Mouse (Mus musculus) liver, embryonic 11.5 days (tissue): ENCODE measurements at regions not wholly inside any gene's neighbourhood (a gene's known extent, or its start where the extent isn't known, plus 50 kb on each side); places are given as distances from the start of the nearest gene placed in this dataset.

Experiments
- ATAC-seq: fragments of 200-750 bp; cut with Nextera tagmentation; replicated peaks from 2 replicates; pipeline ENCODE4 v1.8.0; 2017; ENCODE audit warnings: moderate number of reproducible peaks, mild to moderate bottlenecking, moderate TSS enrichment, moderate library complexity; ENCODE audit not compliant: low FRiP score
- DNase-seq: peaks from one replicate; pipeline ENCODE4 v3.0.0-alpha.2; 2017; ENCODE audit warnings: low spot score
- H3K27ac ChIP-seq: fragments of 300-500 bp; sonication (generic); 2 replicates; pipeline ENCODE4 v1.5.1; 2014; ENCODE audit warnings: mild to moderate bottlenecking, low read depth, low read length, control low read depth
- H3K27me3 ChIP-seq: fragments of 300-500 bp; sonication (generic); replicated peaks from 2 replicates; pipeline ENCODE4 v1.6.1; 2014; ENCODE audit warnings: low read length, mixed read lengths; ENCODE audit not compliant: control insufficient read depth, insufficient read depth
- H3K36me3 ChIP-seq: fragments of 300-500 bp; sonication (generic); 2 replicates; pipeline ENCODE4 v1.6.1; 2014; ENCODE audit warnings: mild to moderate bottlenecking, low read length, moderate library complexity, mixed read lengths; ENCODE audit not compliant: control insufficient read depth, insufficient read depth
- H3K4me1 ChIP-seq: fragments of 300-500 bp; sonication (generic); replicated peaks from 2 replicates; pipeline ENCODE4 v1.6.1; 2014; ENCODE audit warnings: low read length, mixed read lengths; ENCODE audit not compliant: control insufficient read depth, insufficient read depth
- H3K4me2 ChIP-seq: fragments of 300-500 bp; sonication (generic); 2 replicates; pipeline ENCODE4 v1.6.1; 2014; ENCODE audit warnings: mild to moderate bottlenecking, control low read depth, moderate library complexity
- H3K4me3 ChIP-seq: fragments of 300-500 bp; sonication (generic); 2 replicates; pipeline ENCODE4 v1.5.1; 2014; ENCODE audit warnings: low read depth, low read length, control low read depth
- H3K9ac ChIP-seq: fragments of 300-500 bp; sonication (generic); 2 replicates; pipeline ENCODE4 v1.6.1; 2014; ENCODE audit warnings: low read depth, low read length, control low read depth
- H3K9me3 ChIP-seq: fragments of 300-500 bp; sonication (generic); 2 replicates; pipeline ENCODE4 v1.6.1; 2016; ENCODE audit warnings: low read length, inconsistent platforms, mixed read lengths; ENCODE audit not compliant: control insufficient read depth
- WGBS: fragments of 180-500 bp; shearing (Covaris S2); extraction: QIAGEN DNeasy Blood & Tissue Kit; methylation state at CpG from one replicate; pipeline ENCODE4 v1.1.7; 2014; 5-methylcytosine and 5-hydroxymethylcytosine counted together

- DNase-seq (no peak), ATAC-seq (no peak)
- Histone ChIP-seq H3K9me3 (no peaks in the 10 kb centered on the region), H3K4me1 (no peaks in the 10 kb centered on the region), H3K9ac (no peak overlapping the region), H3K36me3 (no peaks in the 10 kb centered on the region), H3K27me3 (no peaks in the 10 kb centered on the region), H3K4me2 (no peak overlapping the region), H3K27ac (no peak overlapping the region), H3K4me3 (no peak overlapping the region)
- WGBS, result 88% methylated on average over 2 of the region's 2 CpGs
Observed at GRCm38 (mm10) chr12:97218445-97218844, 1040.8 kb downstream of the Galc start.

GRCm38 (mm10) chr12:97217608-97218007 is 1041.7 kb downstream of the Galc start:
- Histone ChIP-seq H3K27ac (no peak overlapping the region), H3K4me2 (no peak overlapping the region), H3K4me3 (no peak overlapping the region), H3K36me3 (no peaks in the 10 kb centered on the region), H3K27me3 (no peaks in the 10 kb centered on the region), H3K4me1 (no peaks in the 10 kb centered on the region), H3K9ac (no peak overlapping the region), H3K9me3 (no peaks in the 10 kb centered on the region)
- WGBS, result 74% methylated on average over 7 of the region's 7 CpGs
- DNase-seq (no peak), ATAC-seq (no peak)

GRCm38 (mm10) chr12:97203636-97204389 is 1055.4 kb downstream of the Galc start:
- ATAC-seq, result no peak

GRCm38 (mm10) chr12:97161853-97162252 is 1097.4 kb downstream of the Galc start:
- Histone ChIP-seq H3K4me1 (no peaks in the 10 kb centered on the region), H3K4me2 (no peak overlapping the region), H3K9ac (no peak overlapping the region), H3K27ac (no peak overlapping the region), H3K36me3 (no peaks in the 10 kb centered on the region), H3K9me3 (no peaks in the 10 kb centered on the region), H3K27me3 (no peaks in the 10 kb centered on the region), H3K4me3 (no peak overlapping the region)
- no peak for ATAC-seq
- no peak for DNase-seq

More at GRCm38 (mm10) chr12:97203636-97204389, 1055.4 kb downstream of the Galc start:
- DNase-seq, result no peak
- H3K9me3 ChIP-seq, result no peaks in the 10 kb centered on the region
- H3K4me3 ChIP-seq, result no peak overlapping the region
- no peak overlapping the region for H3K27ac ChIP-seq
- no peaks in the 10 kb centered on the region for H3K27me3 ChIP-seq
- H3K9ac ChIP-seq, result no peak overlapping the region
- H3K4me1 ChIP-seq, result no peaks in the 10 kb centered on the region
- H3K36me3 ChIP-seq, result no peaks in the 10 kb centered on the region
- H3K4me2 ChIP-seq, result no peak overlapping the region
- WGBS, result 65% methylated on average over 3 of the region's 3 CpGs

- Histone ChIP-seq H3K27me3 (no peaks in the 10 kb centered on the region), H3K4me2 (no peak overlapping the region), H3K9ac (no peak overlapping the region), H3K9me3 (no peaks in the 10 kb centered on the region), H3K4me1 (no peaks in the 10 kb centered on the region), H3K27ac (no peak overlapping the region), H3K36me3 (no peaks in the 10 kb centered on the region), H3K4me3 (no peak overlapping the region)
- ATAC-seq (no peak), DNase-seq (no peak)
- 78% methylated on average over 9 of the region's 9 CpGs for WGBS
Observed at GRCm38 (mm10) chr12:97161429-97161828, 1097.8 kb downstream of the Galc start.

- Histone ChIP-seq H3K9ac (no peak overlapping the region), H3K27ac (no peak overlapping the region), H3K4me2 (no peak overlapping the region), H3K36me3 (no peaks in the 10 kb centered on the region), H3K4me1 (no peaks in the 10 kb centered on the region), H3K27me3 (no peaks in the 10 kb centered on the region), H3K9me3 (no peaks in the 10 kb centered on the region), H3K4me3 (no peak overlapping the region)
- no peak for ATAC-seq
- 63% methylated on average over 4 of the region's 4 CpGs for WGBS
- no peak for DNase-seq
Observed at GRCm38 (mm10) chr12:97158332-97158731, 1100.9 kb downstream of the Galc start.

GRCm38 (mm10) chr12:97157748-97158147 is 1101.5 kb downstream of the Galc start:
- no peaks in the 10 kb centered on the region for H3K27me3 ChIP-seq
- no peak overlapping the region for H3K4me2 ChIP-seq
- no peak overlapping the region for H3K4me3 ChIP-seq
- H3K9me3 ChIP-seq, result no peaks in the 10 kb centered on the region
- ATAC-seq (no peak), DNase-seq (no peak)
- H3K9ac ChIP-seq, result no peak overlapping the region
- no peak overlapping the region for H3K27ac ChIP-seq
- H3K36me3 ChIP-seq, result no peaks in the 10 kb centered on the region
- no peaks in the 10 kb centered on the region for H3K4me1 ChIP-seq

GRCm38 (mm10) chr12:97156499-97157110 is 1102.7 kb downstream of the Galc start:
- ATAC-seq (no peak), DNase-seq (no peak)
- H3K9ac ChIP-seq, result no peak overlapping the region
- no peak overlapping the region for H3K4me3 ChIP-seq
- no peak overlapping the region for H3K27ac ChIP-seq
- no peaks in the 10 kb centered on the region for H3K4me1 ChIP-seq
- no peaks in the 10 kb centered on the region for H3K9me3 ChIP-seq
- no peaks in the 10 kb centered on the region for H3K27me3 ChIP-seq
- H3K4me2 ChIP-seq, result no peak overlapping the region
- WGBS, result 72% methylated on average over 3 of the region's 3 CpGs
- H3K36me3 ChIP-seq, result no peaks in the 10 kb centered on the region

- H3K9me3 ChIP-seq, result no peaks in the 10 kb centered on the region
- no peak overlapping the region for H3K4me3 ChIP-seq
- no peaks in the 10 kb centered on the region for H3K27me3 ChIP-seq
- no peak overlapping the region for H3K9ac ChIP-seq
- H3K4me2 ChIP-seq, result no peak overlapping the region
- DNase-seq, result no peak
- no peaks in the 10 kb centered on the region for H3K4me1 ChIP-seq
- H3K36me3 ChIP-seq, result no peaks in the 10 kb centered on the region
- WGBS, result 59% methylated on average over 3 of the region's 3 CpGs
- no peak for ATAC-seq
- no peak overlapping the region for H3K27ac ChIP-seq
Observed at GRCm38 (mm10) chr12:97142720-97143119, 1116.5 kb downstream of the Galc start.
